Mouse (Mus musculus) urinary bladder, postnatal 10 days (tissue): ENCODE measurements around the gene Mgat4c.

Experiments used
- DNase-seq: peaks from one replicate; pipeline ENCODE4 v3.0.0; 2022; ENCODE audit warnings: low spot score

Gene Mgat4c

GRCm38 (mm10) chr10:101681437-101681912 lies at the start of gene Mgat4c:
Mgat4c (plus strand) TSS chr10:101681487.
- DNase-seq, result no peak

- DNase-seq, result no peak
These were observed 46.0 kb upstream of the Mgat4c start for GRCm38 (mm10) chr10:101635266-101635665.

GRCm38 (mm10) chr10:101641048-101641447 lies 40.2 kb upstream of the Mgat4c start:
- DNase-seq, result no peak

GRCm38 (mm10) chr10:101681914-101682313 lies 627 bp downstream of the Mgat4c start:
- no peak for DNase-seq

GRCm38 (mm10) chr10:101761828-101762227 lies 80.5 kb downstream of the Mgat4c start:
- no peak for DNase-seq

GRCm38 (mm10) chr10:101770688-101771087 lies 89.4 kb downstream of the Mgat4c start:
- no peak for DNase-seq

- DNase-seq, result no peak
These were observed 89.9 kb downstream of the Mgat4c start for GRCm38 (mm10) chr10:101771157-101771556.

GRCm38 (mm10) chr10:101783161-101783744 lies 102.0 kb downstream of the Mgat4c start:
- no peak for DNase-seq

- DNase-seq, result no peak
These were observed 114.2 kb downstream of the Mgat4c start for GRCm38 (mm10) chr10:101795507-101795906.

- no peak for DNase-seq
These were observed 117.7 kb downstream of the Mgat4c start for GRCm38 (mm10) chr10:101798831-101799474.

GRCm38 (mm10) chr10:101808768-101809167 lies 127.5 kb downstream of the Mgat4c start:
- no peak for DNase-seq

- no peak for DNase-seq
These were observed 135.6 kb downstream of the Mgat4c start for GRCm38 (mm10) chr10:101816902-101817301.

GRCm38 (mm10) chr10:101827944-101828343 lies 146.7 kb downstream of the Mgat4c start:
- no peak for DNase-seq

GRCm38 (mm10) chr10:101856115-101856514 lies 174.8 kb downstream of the Mgat4c start:
- no peak for DNase-seq

- DNase-seq, result no peak
These were observed 208.6 kb downstream of the Mgat4c start for GRCm38 (mm10) chr10:101889866-101890265.

- no peak for DNase-seq
These were observed 236.1 kb downstream of the Mgat4c start for GRCm38 (mm10) chr10:101917328-101917814.

GRCm38 (mm10) chr10:101997612-101998011 lies 316.3 kb downstream of the Mgat4c start:
- no peak for DNase-seq

GRCm38 (mm10) chr10:102042513-102042912 lies 361.2 kb downstream of the Mgat4c start:
- no peak for DNase-seq

GRCm38 (mm10) chr10:102056218-102056617 lies 374.9 kb downstream of the Mgat4c start:
- DNase-seq, result no peak

GRCm38 (mm10) chr10:102056975-102057565 lies 375.8 kb downstream of the Mgat4c start:
- no peak for DNase-seq

- no peak for DNase-seq
These were observed 393.5 kb downstream of the Mgat4c start for GRCm38 (mm10) chr10:102074541-102075398.

- no peak for DNase-seq
These were observed 441.9 kb downstream of the Mgat4c start for GRCm38 (mm10) chr10:102123153-102123552.
